Comparison of ENCODE assay signal across 25 mouse cellular contexts in genomic region chr1:36768786-36769185, GRCm38 (mm10). TPM values are rescaled to one million over a fixed set of nuclear protein-coding genes. Genes with fewer than 3 reads are reported as not detected.
"Had no signal": no experiment of that assay in that cellular context is flagged by ENCODE, and none has a peak within 500 bp of the region (broad histone marks: within the 10 kb centered on the region; RNA-seq: fewer than 3 reads in every experiment).

No protein-coding gene starts in this region.

- ATAC-seq: midbrain, embryonic 16.5 days had no signal

- H3K4me1 ChIP-seq: midbrain, embryonic 12.5 days had no signal

- H3K27ac ChIP-seq: midbrain, embryonic 10.5 days; midbrain, embryonic 12.5 days; neural tube, embryonic 13.5 days; neural tube, embryonic 15.5 days had no signal

- H3K4me2 ChIP-seq: lung, embryonic 14.5 days; midbrain, embryonic 12.5 days; neural tube, embryonic 13.5 days; neural tube, embryonic 15.5 days had no signal

- H3K9me3 ChIP-seq: midbrain, embryonic 10.5 days; midbrain, embryonic 12.5 days; neural tube, embryonic 13.5 days; neural tube, embryonic 15.5 days had no signal

- DNase-seq: lung, adult 18-20 months; lung, embryonic 14.5 days; lung, postnatal 14 days; lung, postnatal 4 days; midbrain, embryonic 14.5 days; retina, postnatal 1 day; right cerebral cortex, adult 18-20 months; right cerebral cortex, postnatal 25 days; right cerebral cortex, postnatal 4 days; spleen, adult 18-20 months; thymus, adult 2 months; thymus, postnatal 25 days; thymus, postnatal 4 days had no signal

- H3K9ac ChIP-seq: lung, embryonic 14.5 days; midbrain, embryonic 12.5 days; neural tube, embryonic 13.5 days; neural tube, embryonic 15.5 days had no signal

- H3K36me3 ChIP-seq: midbrain, embryonic 10.5 days; midbrain, embryonic 12.5 days; neural tube, embryonic 13.5 days; neural tube, embryonic 15.5 days had no signal

- H3K4me3 ChIP-seq: midbrain, embryonic 10.5 days; midbrain, embryonic 12.5 days; myocyte; neural tube, embryonic 13.5 days; neural tube, embryonic 15.5 days had no signal

RNA-seq across cellular contexts. Expression of gene 4933424G06Rik, which starts 58.8 kb away (rescaled TPM):
- total RNA-seq: megakaryocyte-erythroid progenitor cell, adult 5-6 weeks had no signal
- polyA plus RNA-seq: liver, embryonic 16.5 days; lung, embryonic 14.5 days; lung, embryonic 16.5 days; neural tube, embryonic 11.5 days; small intestine, adult 2 months; stomach, embryonic 14.5 days; thymus, adult 2 months had no signal
